Mouse (Mus musculus): ENCODE data around the gene Rnd2. TPM values are rescaled to one million over a fixed set of nuclear protein-coding genes. Genes with fewer than 3 reads are reported as not detected.
"Not testable (repeated sequence)": the region's sequence is repeated elsewhere in the genome, so short reads cannot be mapped to it uniquely, and the experiment has no call there.

The Rnd2 gene
- polyA plus RNA-seq, 1 experiment from 2014 or later: 3.9 TPM

DNA sequence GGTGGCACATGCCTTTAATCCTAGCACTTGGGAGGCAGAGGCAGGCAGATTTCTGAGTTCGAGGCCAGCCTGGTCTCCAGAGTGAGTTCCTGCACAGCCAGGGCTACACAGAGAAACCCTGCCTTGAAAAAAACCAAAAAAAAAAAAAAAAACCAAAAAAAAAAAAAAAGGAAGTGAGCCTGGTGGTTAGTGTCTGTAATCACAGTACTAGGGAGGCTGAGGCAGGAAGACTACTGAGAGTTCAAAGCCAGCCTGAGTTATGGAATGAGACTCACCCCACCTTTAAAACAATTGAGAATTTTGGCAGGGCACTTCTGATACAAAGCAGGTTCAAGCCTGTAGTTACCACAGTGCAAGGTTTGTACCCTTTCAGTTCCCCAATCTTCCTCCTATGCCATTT lies 8.9 kb downstream of the Rnd2 start:
- not testable (repeated sequence) for H3K9me3 ChIP-seq (replicated peaks); H3K4me1 ChIP-seq; H3K9ac ChIP-seq; ATAC-seq; H3K4me2 ChIP-seq; H3K4me3 ChIP-seq; H3K36me3 ChIP-seq; H3K27ac ChIP-seq
- peaks cover 46% of the 10 kb centered on the region for H3K27me3 ChIP-seq (replicated peaks)
- 39% methylated on average over 1 of the region's 1 CpGs for WGBS (ENCODE audit: insufficient replicate concordance)

DNA sequence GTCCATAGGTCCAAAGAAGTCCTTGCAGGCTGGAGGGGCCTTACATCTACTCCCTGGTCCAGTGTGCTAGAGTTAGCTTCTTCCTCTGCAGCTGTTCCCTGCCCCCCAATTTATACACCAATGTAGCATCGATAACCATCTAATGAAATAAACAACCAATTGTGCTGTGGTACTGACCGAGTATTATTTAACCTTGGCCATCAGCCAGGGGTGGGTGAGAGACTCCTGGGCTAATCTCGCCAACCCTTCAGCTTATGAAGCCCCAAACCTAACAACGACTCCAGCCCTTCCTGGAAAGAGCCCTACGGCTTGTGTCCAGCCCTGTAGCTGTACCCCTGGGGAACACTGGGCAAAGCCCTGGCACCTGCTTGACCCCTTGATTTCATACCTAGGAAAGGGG lies 9.5 kb downstream of the Rnd2 start:
- Histone ChIP-seq H3K9ac (no peak overlapping the region), H3K4me1 (peaks cover 6% of the 10 kb centered on the region), H3K36me3 (no peaks in the 10 kb centered on the region), H3K4me3 (no peak overlapping the region), H3K27me3 (replicated peaks) (peaks cover 47% of the 10 kb centered on the region), H3K4me2 (no peak overlapping the region), H3K9me3 (replicated peaks) (no peaks in the 10 kb centered on the region), H3K27ac (no peak overlapping the region)
- ATAC-seq: no peak
- WGBS (ENCODE audit: insufficient replicate concordance): 66% methylated on average over 5 of the region's 5 CpGs

DNA sequence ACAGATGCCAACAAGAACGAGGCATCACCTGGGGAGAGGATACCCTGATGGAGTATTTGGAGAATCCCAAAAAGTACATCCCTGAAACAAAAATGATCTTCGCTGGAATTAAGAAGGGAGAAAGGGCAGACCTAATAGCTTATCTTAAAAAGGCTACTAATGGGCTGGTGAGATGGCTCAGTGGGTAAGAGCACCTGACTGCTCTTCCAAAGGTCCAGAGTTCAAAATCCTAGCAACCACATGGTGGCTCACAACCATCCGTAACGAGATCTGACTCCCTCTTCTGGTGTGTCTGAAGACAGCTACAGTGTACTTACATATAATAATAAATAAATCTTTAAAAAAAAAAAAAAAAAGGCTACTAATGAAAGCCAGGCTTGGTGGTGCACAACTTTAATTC lies 11.6 kb downstream of the Rnd2 start:
- not testable (repeated sequence) for H3K36me3 ChIP-seq; H3K4me3 ChIP-seq; H3K9ac ChIP-seq; ATAC-seq; H3K4me2 ChIP-seq; H3K9me3 ChIP-seq (replicated peaks); H3K27ac ChIP-seq
- peaks cover 21% of the 10 kb centered on the region for H3K4me1 ChIP-seq
- H3K27me3 ChIP-seq (replicated peaks): peaks cover 40% of the 10 kb centered on the region
- WGBS (ENCODE audit: insufficient replicate concordance): 76% methylated on average over 4 of the region's 4 CpGs

DNA sequence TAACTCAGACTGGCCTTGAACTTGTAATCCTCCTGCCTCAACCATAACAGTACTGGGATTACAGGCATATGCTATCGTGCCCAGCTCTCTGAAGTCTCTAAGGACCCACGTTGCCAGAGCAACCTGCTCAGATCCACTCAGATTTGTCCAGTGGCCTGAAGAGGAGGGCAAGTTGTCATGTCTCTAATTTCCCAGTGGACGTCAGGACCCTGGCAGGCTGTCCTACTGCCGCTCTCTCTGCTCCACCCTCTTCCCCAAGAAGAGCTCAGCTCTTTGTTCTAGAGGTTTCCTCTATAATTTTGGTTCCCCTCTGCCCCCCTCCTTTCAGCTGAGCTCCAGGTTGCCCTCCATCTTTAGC lies 12.4 kb downstream of the Rnd2 start:
- no peak overlapping the region for H3K9ac ChIP-seq
- H3K4me2 ChIP-seq: no peak overlapping the region
- peaks cover 24% of the 10 kb centered on the region for H3K4me1 ChIP-seq
- ATAC-seq: no peak
- no peaks in the 10 kb centered on the region for H3K36me3 ChIP-seq
- no peaks in the 10 kb centered on the region for H3K9me3 ChIP-seq (replicated peaks)
- peaks cover 32% of the 10 kb centered on the region for H3K27me3 ChIP-seq (replicated peaks)
- no peak overlapping the region for H3K27ac ChIP-seq
- no peak overlapping the region for H3K4me3 ChIP-seq
- 62% methylated on average over 4 of the region's 4 CpGs for WGBS (ENCODE audit: insufficient replicate concordance)

DNA sequence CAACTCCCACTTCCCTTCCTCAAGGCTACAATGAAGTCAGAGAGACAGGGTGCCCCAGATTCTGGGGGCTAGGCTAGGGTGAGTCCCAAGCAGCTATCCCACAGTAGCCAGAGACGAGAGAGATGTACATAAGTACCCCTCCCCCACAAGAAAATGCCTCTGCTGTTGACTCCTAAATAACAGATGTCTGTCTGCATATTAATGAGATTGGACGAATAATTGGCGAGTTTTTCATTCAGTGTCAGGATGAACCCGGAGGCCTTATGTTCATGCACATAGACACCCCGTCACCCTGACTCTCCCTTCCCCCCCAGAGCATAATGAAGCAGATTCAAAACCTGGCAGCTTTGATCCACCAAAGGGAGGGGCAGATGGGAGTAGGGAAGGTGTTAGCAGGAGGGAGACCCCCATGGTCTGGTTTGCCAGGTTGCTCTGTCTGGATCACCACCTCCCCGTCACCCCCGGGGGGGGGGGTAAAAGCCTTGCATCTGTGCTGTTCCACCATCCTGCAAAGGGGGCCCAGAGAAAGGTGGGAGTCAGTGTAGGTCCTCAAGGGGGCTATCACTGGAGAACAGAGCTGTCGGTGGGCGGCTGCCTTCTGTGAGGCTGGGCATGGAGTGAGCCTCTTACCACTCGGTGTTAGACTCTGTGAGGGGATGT lies 12.9 kb downstream of the Rnd2 start:
- no peak overlapping the region for H3K9ac ChIP-seq
- WGBS (ENCODE audit: insufficient replicate concordance): 65% methylated on average over 10 of the region's 10 CpGs
- H3K27ac ChIP-seq: no peak overlapping the region
- H3K4me1 ChIP-seq: peaks cover 24% of the 10 kb centered on the region
- H3K27me3 ChIP-seq (replicated peaks): peaks cover 28% of the 10 kb centered on the region
- no peak overlapping the region for H3K4me3 ChIP-seq
- 0 out of 2 replicates have a peak, but pooled peaks have one; percentile 35 for ATAC-seq
- H3K9me3 ChIP-seq (replicated peaks): no peaks in the 10 kb centered on the region
- no peak overlapping the region for H3K4me2 ChIP-seq
- no peaks in the 10 kb centered on the region for H3K36me3 ChIP-seq

DNA sequence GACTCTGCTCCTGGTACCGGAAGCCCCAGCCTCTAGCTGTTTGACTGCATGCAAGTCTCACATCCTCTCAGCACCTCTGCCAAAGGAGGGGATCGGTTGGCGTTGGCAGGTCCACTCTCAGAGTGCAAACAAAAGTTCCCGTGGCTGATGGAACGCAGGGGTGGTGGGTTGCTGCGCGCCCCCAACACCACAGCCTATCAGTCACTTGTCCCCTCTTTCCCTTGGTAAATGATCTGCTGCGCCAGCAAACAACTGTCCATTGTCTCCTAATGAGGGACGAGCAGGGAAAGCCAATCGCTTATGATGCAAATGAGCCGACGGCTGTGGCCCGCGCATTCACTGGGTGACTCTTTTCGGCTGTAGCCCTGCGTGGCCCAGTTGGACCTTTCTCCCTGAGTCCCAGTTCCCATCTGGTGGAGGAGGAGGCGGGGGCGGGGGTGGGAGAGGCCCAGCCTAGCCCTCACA lies 14.4 kb downstream of the Rnd2 start:
- H3K4me3 ChIP-seq: no peak overlapping the region; the same call in 1 of the 2 replicates
- peaks cover 24% of the 10 kb centered on the region; the same call in 1 of the 2 replicates for H3K27me3 ChIP-seq (replicated peaks)
- no peaks in the 10 kb centered on the region for H3K9me3 ChIP-seq (replicated peaks)
- H3K27ac ChIP-seq: no peak overlapping the region
- H3K4me1 ChIP-seq: peaks cover 36% of the 10 kb centered on the region
- H3K4me2 ChIP-seq: peak overlapping the region; percentile 40
- 24% methylated on average over 18 of the region's 18 CpGs for WGBS (ENCODE audit: insufficient replicate concordance)
- no peak for ATAC-seq
- no peak overlapping the region for H3K9ac ChIP-seq
- H3K36me3 ChIP-seq: no peaks in the 10 kb centered on the region

DNA sequence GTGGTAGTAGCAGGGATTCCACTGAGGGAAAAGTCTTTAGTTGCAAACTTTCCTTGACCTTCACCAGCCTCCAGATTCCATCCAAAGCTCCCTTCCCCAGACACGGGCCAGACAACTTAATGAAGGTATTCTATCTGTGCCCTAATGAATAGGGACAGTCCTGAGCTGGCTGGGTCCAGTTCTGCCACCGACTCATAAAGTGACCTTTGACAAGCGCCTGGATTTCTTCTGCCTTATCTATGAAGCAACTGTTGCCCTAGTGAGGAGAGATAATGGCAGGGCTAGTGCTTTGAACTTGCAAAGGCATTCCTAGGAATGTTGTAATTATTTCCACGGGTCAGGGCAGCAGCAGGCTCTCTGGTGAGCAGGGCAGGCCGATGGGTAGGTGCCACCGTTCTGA lies 16.1 kb downstream of the Rnd2 start:
- H3K4me2 ChIP-seq: no peak overlapping the region
- no peaks in the 10 kb centered on the region for H3K36me3 ChIP-seq
- no peaks in the 10 kb centered on the region for H3K9me3 ChIP-seq (replicated peaks)
- no peak overlapping the region for H3K4me3 ChIP-seq
- H3K27me3 ChIP-seq (replicated peaks): peaks cover 20% of the 10 kb centered on the region; the same call in 1 of the 2 replicates
- no peak overlapping the region for H3K27ac ChIP-seq
- H3K9ac ChIP-seq: no peak overlapping the region
- H3K4me1 ChIP-seq: peaks cover 53% of the 10 kb centered on the region
- no peak for ATAC-seq
- 25% methylated on average over 6 of the region's 6 CpGs for WGBS (ENCODE audit: insufficient replicate concordance)

DNA sequence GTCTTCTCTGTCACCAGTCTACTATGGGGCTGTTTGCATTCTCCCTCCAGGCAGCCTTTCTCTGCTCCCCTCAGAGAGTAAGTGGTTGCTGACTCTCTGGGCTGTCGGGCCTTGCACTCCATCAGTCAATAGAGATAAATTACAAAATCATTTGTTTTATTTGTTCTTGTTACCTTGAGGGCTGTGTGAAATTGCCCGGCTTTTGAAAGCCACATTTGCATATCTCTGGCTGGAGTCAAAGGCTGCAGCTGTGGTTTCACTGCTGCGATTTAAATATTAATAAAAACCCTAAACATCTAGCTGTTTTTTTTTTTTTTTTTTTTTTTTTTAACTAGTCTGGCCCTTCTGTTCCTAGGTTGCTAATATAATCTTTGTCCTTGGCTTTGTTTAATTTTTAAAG lies 19.0 kb downstream of the Rnd2 start:
- WGBS (ENCODE audit: insufficient replicate concordance): 43% methylated on average over 3 of the region's 3 CpGs
- Histone ChIP-seq H3K27ac (no peak overlapping the region), H3K4me1 (peaks cover 66% of the 10 kb centered on the region), H3K9me3 (replicated peaks) (no peaks in the 10 kb centered on the region), H3K27me3 (replicated peaks) (peaks cover 14% of the 10 kb centered on the region; the same call in 1 of the 2 replicates), H3K36me3 (peaks cover 22% of the 10 kb centered on the region), H3K4me2 (peak overlapping the region; percentile 60; the same call in 1 of the 2 replicates), H3K4me3 (no peak overlapping the region), H3K9ac (no peak overlapping the region)
- ATAC-seq: no peak

DNA sequence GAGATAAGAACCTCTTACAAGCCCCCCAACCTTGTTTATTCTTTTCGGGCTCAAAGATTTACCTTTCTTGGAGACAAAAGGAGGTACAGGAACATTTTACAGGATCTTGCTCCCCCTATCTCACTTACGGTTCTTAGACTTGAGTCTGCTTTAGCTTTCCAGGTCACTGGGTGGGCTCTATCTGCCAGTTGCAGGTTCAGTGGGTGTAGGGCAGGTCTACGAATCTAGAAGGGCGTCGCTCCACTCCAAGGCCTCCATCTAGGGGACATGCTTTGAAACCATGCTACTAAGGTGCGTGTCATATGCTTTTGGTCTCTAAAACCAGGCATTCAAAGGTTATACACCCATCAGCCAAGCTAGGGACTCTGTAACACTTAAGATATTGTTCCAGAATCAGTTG lies 19.4 kb downstream of the Rnd2 start:
- H3K4me2 ChIP-seq: peak overlapping the region; percentile 60
- peak; percentile 48 for ATAC-seq
- H3K27ac ChIP-seq: peak overlapping the region; percentile 82
- 16% methylated on average over 6 of the region's 6 CpGs for whole genome bisulfite sequencing (ENCODE audit: insufficient replicate concordance)
- H3K4me3 ChIP-seq: no peak overlapping the region
- no peaks in the 10 kb centered on the region for H3K9me3 ChIP-seq (replicated peaks)
- H3K27me3 ChIP-seq (replicated peaks): peaks cover 10% of the 10 kb centered on the region; the same call in 1 of the 2 replicates
- H3K9ac ChIP-seq: no peak overlapping the region
- H3K36me3 ChIP-seq: peaks cover 27% of the 10 kb centered on the region
- H3K4me1 ChIP-seq: peaks cover 62% of the 10 kb centered on the region

DNA sequence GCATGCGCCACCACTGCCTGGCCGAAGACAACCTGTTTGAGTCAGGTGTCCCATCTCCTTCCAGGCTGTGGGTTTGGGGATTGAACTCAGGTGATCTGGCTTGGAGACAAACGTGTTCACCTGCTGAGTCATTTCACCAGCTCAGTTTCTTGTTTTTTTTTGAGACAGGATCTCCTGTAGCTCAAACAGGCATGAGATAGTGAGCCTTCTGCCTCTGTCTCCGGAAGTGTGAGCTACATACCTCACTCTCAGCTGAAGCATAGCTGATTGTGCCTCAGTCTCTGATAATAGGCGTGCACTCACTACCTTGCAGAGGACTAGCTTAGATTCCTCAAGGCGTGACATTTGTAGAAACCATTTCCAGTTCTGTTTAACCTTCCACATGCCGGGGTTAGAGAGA lies 20.0 kb downstream of the Rnd2 start:
- Histone ChIP-seq H3K9ac (no peak overlapping the region; the same call in 1 of the 2 replicates), H3K36me3 (peaks cover 32% of the 10 kb centered on the region), H3K27me3 (replicated peaks) (peaks cover 5% of the 10 kb centered on the region; the same call in 1 of the 2 replicates), H3K9me3 (replicated peaks) (no peaks in the 10 kb centered on the region), H3K27ac (peak overlapping the region; percentile 82), H3K4me1 (peaks cover 56% of the 10 kb centered on the region), H3K4me2 (peak overlapping the region; percentile 60), H3K4me3 (no peak overlapping the region)
- peak; percentile 54 for ATAC-seq
- WGBS (ENCODE audit: insufficient replicate concordance): 32% methylated on average over 7 of the region's 7 CpGs

DNA sequence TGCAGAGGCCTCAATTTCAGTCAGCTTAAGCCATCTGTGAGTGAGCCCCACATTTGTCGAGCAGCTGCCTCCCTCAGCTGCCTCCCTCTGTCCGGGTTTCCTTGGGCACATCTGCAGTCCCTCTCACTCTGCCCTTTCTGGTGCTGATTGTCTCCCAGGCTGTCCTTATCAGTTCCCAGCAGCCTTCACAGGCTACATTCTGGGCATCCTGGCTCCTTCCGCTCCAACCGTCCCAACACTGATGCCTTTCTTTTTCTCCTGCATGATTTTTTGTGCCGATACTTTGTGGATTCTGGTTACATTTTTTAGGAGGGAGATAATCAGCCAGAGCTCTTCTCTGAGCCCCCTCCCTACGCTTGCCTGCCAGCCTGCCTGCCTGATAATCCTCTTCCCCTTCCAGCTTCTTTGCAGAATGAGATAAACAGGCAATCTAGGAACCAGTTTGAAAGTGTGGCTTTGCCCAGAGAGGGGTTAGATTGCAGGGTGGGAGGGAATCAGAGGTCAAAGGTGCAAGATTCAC lies 20.8 kb downstream of the Rnd2 start:
- 7% methylated on average over 6 of the region's 6 CpGs for WGBS (ENCODE audit: insufficient replicate concordance)
- Histone ChIP-seq H3K36me3 (peaks cover 40% of the 10 kb centered on the region), H3K27me3 (replicated peaks) (no peaks in the 10 kb centered on the region), H3K4me2 (peak overlapping the region; percentile 60), H3K4me3 (peak overlapping the region; percentile 16; the same call in 1 of the 2 replicates), H3K9me3 (replicated peaks) (no peaks in the 10 kb centered on the region), H3K27ac (peak overlapping the region; percentile 82), H3K4me1 (peaks cover 53% of the 10 kb centered on the region), H3K9ac (peak overlapping the region; percentile 45)
- ATAC-seq: peak; percentile 91

DNA sequence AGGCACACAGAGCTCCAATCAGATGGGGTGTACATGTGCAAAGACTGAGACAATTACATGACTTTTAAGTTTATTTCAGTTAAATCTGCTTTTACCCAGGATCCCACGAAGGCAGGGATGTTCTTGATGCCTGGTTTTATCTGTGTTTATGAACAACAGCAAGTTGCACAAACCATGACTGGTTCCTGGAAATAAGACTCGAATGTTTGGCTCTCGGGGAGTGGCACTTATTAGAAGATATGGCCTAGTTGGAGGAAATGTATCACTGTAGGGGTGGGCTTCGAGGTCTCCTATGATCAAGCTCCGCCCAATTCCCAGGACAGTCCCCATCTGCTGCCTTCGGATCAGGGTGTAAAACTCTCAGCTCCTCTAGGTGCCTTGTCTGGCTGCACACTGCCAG lies 21.3 kb downstream of the Rnd2 start:
- Histone ChIP-seq H3K4me1 (peaks cover 48% of the 10 kb centered on the region), H3K4me2 (peak overlapping the region; percentile 60), H3K9ac (no peak overlapping the region), H3K27me3 (replicated peaks) (no peaks in the 10 kb centered on the region), H3K36me3 (peaks cover 45% of the 10 kb centered on the region), H3K4me3 (no peak overlapping the region), H3K27ac (peak overlapping the region; percentile 82), H3K9me3 (replicated peaks) (no peaks in the 10 kb centered on the region)
- 25% methylated on average over 6 of the region's 6 CpGs for WGBS (ENCODE audit: insufficient replicate concordance)
- ATAC-seq: no peak

Measured in liver, embryonic 12.5 days (tissue).